35 mouse cellular contexts compared by ENCODE assay signal in genomic region chr1:182801590-182801989, GRCm38 (mm10). TPM values are rescaled to one million over a fixed set of nuclear protein-coding genes. Genes with fewer than 3 reads are reported as not detected.
DNase-seq lines count a peak whose midpoint lies in the region; ATAC-seq and TF ChIP-seq lines count a peak whose summit lies in the region.
"Had no signal": no experiment of that assay in that cellular context is flagged by ENCODE, and none has a peak within 500 bp of the region (broad histone marks: within the 10 kb centered on the region; RNA-seq: fewer than 3 reads in every experiment).

No protein-coding gene starts in this region.

- intact Hi-C loops in left cerebral cortex, postnatal 36 days (cut with DNase I) = no loop called here

- H3K4me3 ChIP-seq in liver, postnatal 0 days (ENCODE audit: low read depth, low read length) = no peak overlapping the region
- no peak overlapping the region for H3K4me3 ChIP-seq in liver, embryonic 12.5 days
- H3K4me3 ChIP-seq: embryonic facial prominence, embryonic 10.5 days; embryonic facial prominence, embryonic 13.5 days; erythroblast, embryonic 14.5 days; forebrain, embryonic 12.5 days; forebrain, embryonic 15.5 days; heart, adult 2 months; heart, embryonic 10.5 days; hindbrain, embryonic 10.5 days; hindbrain, embryonic 15.5 days had no signal

- no peak for DNase-seq in liver, postnatal 0 days
- DNase-seq in left cerebral cortex, postnatal 36 days (ENCODE audit: low spot score in 2 of 2) = no peak
- DNase-seq in natural killer cell, adult 2 months (ENCODE audit: low spot score in 2 of 2) = no peak
- DNase-seq: adrenal gland, adult 2 months; adrenal gland, postnatal 14 days; B cell, adult 2 months; cerebellum, adult 11-12 months; cerebellum, adult 8-10 months; cerebellum, postnatal 10 days; cerebellum, postnatal 36 days; embryo, embryonic 11 days; gastrocnemius, postnatal 25 days; heart, adult 2 months had no signal

- no peaks in the 10 kb centered on the region for H3K9me3 ChIP-seq in liver, postnatal 0 days (ENCODE audit: low read length)
- no peaks in the 10 kb centered on the region for H3K9me3 ChIP-seq in liver, embryonic 12.5 days (replicated peaks)
- H3K9me3 ChIP-seq: embryonic facial prominence, embryonic 10.5 days; embryonic facial prominence, embryonic 13.5 days; forebrain, embryonic 12.5 days; forebrain, embryonic 15.5 days; heart, embryonic 10.5 days; hindbrain, embryonic 10.5 days; hindbrain, embryonic 15.5 days had no signal

- H3K4me2 ChIP-seq in liver, postnatal 0 days (ENCODE audit: low read depth, low read length) = no peak overlapping the region
- no peak overlapping the region for H3K4me2 ChIP-seq in liver, embryonic 12.5 days
- H3K4me2 ChIP-seq: embryonic facial prominence, embryonic 13.5 days; forebrain, embryonic 12.5 days; forebrain, embryonic 15.5 days; hindbrain, embryonic 15.5 days had no signal

- H3K4me1 ChIP-seq in liver, postnatal 0 days (ENCODE audit: insufficient read depth) = 0 out of 2 replicates have a peak, but pooled peaks cover 4% of the 10 kb centered on the region
- no peaks in the 10 kb centered on the region for H3K4me1 ChIP-seq in liver, embryonic 12.5 days
- H3K4me1 ChIP-seq: embryonic facial prominence, embryonic 13.5 days had no signal

- H3K27ac ChIP-seq in liver, postnatal 0 days (ENCODE audit: low read depth) = no peak overlapping the region
- H3K27ac ChIP-seq in liver, embryonic 12.5 days = no peak overlapping the region
- H3K27ac ChIP-seq: embryonic facial prominence, embryonic 10.5 days; embryonic facial prominence, embryonic 13.5 days; forebrain, embryonic 12.5 days; forebrain, embryonic 15.5 days; heart, adult 2 months; heart, embryonic 10.5 days; hindbrain, embryonic 15.5 days had no signal

- ATAC-seq in liver, postnatal 0 days = peak; percentile 25; the same call in 1 of the 2 replicates
- ATAC-seq in liver, embryonic 12.5 days = no peak
- peak; percentile 83 for ATAC-seq in granulocyte monocyte progenitor cell, adult 5-6 weeks (replicated peaks; ENCODE audit: poor library complexity, severe bottlenecking)
- ATAC-seq in megakaryocyte progenitor cell, adult 5-6 weeks (replicated peaks; ENCODE audit: poor library complexity) = peak; percentile 76
- ATAC-seq: forebrain, embryonic 15.5 days; Patski had no signal

- H3K36me3 ChIP-seq in liver, postnatal 0 days (replicated peaks; ENCODE audit: insufficient read depth, low read length) = no peaks in the 10 kb centered on the region
- no peaks in the 10 kb centered on the region for H3K36me3 ChIP-seq in liver, embryonic 12.5 days
- H3K36me3 ChIP-seq: embryonic facial prominence, embryonic 10.5 days; embryonic facial prominence, embryonic 13.5 days; forebrain, embryonic 12.5 days; forebrain, embryonic 15.5 days; G1E; heart, embryonic 10.5 days; hindbrain, embryonic 10.5 days; hindbrain, embryonic 15.5 days had no signal

- no peak for TF ChIP-seq EP300 in liver, postnatal 0 days (IDR thresholded peaks at IDR 0.05; ENCODE audit: low read depth)

- no peak overlapping the region for H3K9ac ChIP-seq in liver, postnatal 0 days (replicated peaks)
- no peak overlapping the region for H3K9ac ChIP-seq in liver, embryonic 12.5 days
- H3K9ac ChIP-seq: embryonic facial prominence, embryonic 13.5 days; forebrain, embryonic 12.5 days; forebrain, embryonic 15.5 days; hindbrain, embryonic 15.5 days had no signal

- TF ChIP-seq CTCF in liver, postnatal 0 days (IDR thresholded peaks at IDR 0.05; ENCODE audit: low read depth) = no peak

- no peaks in the 10 kb centered on the region for H3K27me3 ChIP-seq in liver, postnatal 0 days (ENCODE audit: insufficient read depth, low read length)
- no peaks in the 10 kb centered on the region for H3K27me3 ChIP-seq in liver, embryonic 12.5 days (replicated peaks)
- H3K27me3 ChIP-seq: CH12.LX; embryonic facial prominence, embryonic 13.5 days; forebrain, embryonic 12.5 days; forebrain, embryonic 15.5 days; hindbrain, embryonic 15.5 days; Patski had no signal

- 54% methylated on average over 2 of the region's 2 CpGs for WGBS in liver, postnatal 0 days (ENCODE audit: insufficient replicate concordance)
- WGBS in liver, embryonic 12.5 days (ENCODE audit: insufficient replicate concordance) = 50% methylated on average over 2 of the region's 2 CpGs

RNA-seq across cellular contexts. Expression of gene Susd4, which starts 37.9 kb away (rescaled TPM):
- 1.9 and 2.0 TPM in 2 replicates for polyA plus RNA-seq in liver, postnatal 0 days (2015; fragmentation: Nextera tagmentation; extraction: Ambion mirVana)
- 3.1 and 3.5 TPM in 2 replicates for polyA plus RNA-seq in liver, embryonic 12.5 days (2016; fragmentation: Nextera tagmentation; extraction: Ambion mirVana)
- not detected in 2 replicates for total RNA-seq in granulocyte monocyte progenitor cell, adult 5-6 weeks (2014; fragmentation: Nextera tagmentation)
- total RNA-seq in granulocyte monocyte progenitor cell, adult 5-6 weeks (2017) = not detected in 2 replicates
- not detected in 2 replicates for total RNA-seq in megakaryocyte progenitor cell, adult 5-6 weeks (2015)
- not detected in 2 replicates for total RNA-seq in megakaryocyte progenitor cell, adult 5-6 weeks (2017)
- total RNA-seq in left cerebral cortex, postnatal 36 days (2021) = 100 to 1,000 TPM; 113 TPM
- total RNA-seq: CH12.LX, G1E had no signal
- polyA plus RNA-seq: erythroblast, embryonic 14.5 days; G1E had no signal

RNA-seq across cellular contexts. Expression of gene Ccdc185, which starts 52.6 kb away (rescaled TPM):
- polyA plus RNA-seq in liver, postnatal 0 days (2015; fragmentation: Nextera tagmentation; extraction: Ambion mirVana) = not detected in 2 replicates
- polyA plus RNA-seq in liver, embryonic 12.5 days (2016; fragmentation: Nextera tagmentation; extraction: Ambion mirVana) = not detected in 2 replicates
- not detected in 2 replicates for total RNA-seq in granulocyte monocyte progenitor cell, adult 5-6 weeks (2014; fragmentation: Nextera tagmentation)
- not detected in 2 replicates for total RNA-seq in granulocyte monocyte progenitor cell, adult 5-6 weeks (2017)
- not detected in 2 replicates for total RNA-seq in megakaryocyte progenitor cell, adult 5-6 weeks (2015)
- not detected in 2 replicates for total RNA-seq in megakaryocyte progenitor cell, adult 5-6 weeks (2017)
- under 1 TPM; 0.20 to 0.25 TPM for total RNA-seq in left cerebral cortex, postnatal 36 days (2021)
- total RNA-seq: adrenal gland, adult 2 months; adrenal gland, postnatal 14 days; adrenal gland, postnatal 4 days; CH12.LX; gastrocnemius, adult 8-10 months; gastrocnemius, postnatal 25 days; heart, adult 2 months; heart, postnatal 25 days had no signal
- polyA plus RNA-seq: adrenal gland, adult 2 months; brain, embryonic 14.5 days; cortical plate, adult 2 months; embryonic facial prominence, embryonic 10.5 days; embryonic facial prominence, embryonic 13.5 days; erythroblast, embryonic 14.5 days; forebrain, embryonic 12.5 days; forebrain, embryonic 15.5 days; G1E; heart, embryonic 14.5 days; heart, postnatal 0 days; hindbrain, embryonic 10.5 days; hindbrain, embryonic 15.5 days; intestine, embryonic 14.5 days; Patski had no signal

Comparison
In these comparisons a context has a peak if more than half of its experiments do, and no peak if none do; other contexts are left out.
1. RNA of gene Susd4, which starts 37.9 kb away (total RNA-seq): 113 TPM in left cerebral cortex, postnatal 36 days; not detected in granulocyte monocyte progenitor cell, adult 5-6 weeks and not detected in megakaryocyte progenitor cell, adult 5-6 weeks; every median in the first group is over 100 times any median in the second.